Mouse (Mus musculus) adrenal gland, adult 8-10 months (tissue): ENCODE data around the gene Decr2. TPM values are rescaled to one million over a fixed set of nuclear protein-coding genes. Genes with fewer than 3 reads are reported as not detected.
"Not testable (repeated sequence)": the region's sequence is repeated elsewhere in the genome, so short reads cannot be mapped to it uniquely, and the experiment has no call there.

Experiments
- DNase-seq: peaks from one replicate; pipeline ENCODE4 v3.0.0; 2022
- total RNA-seq, 4 experiments: library from RNA; stranded (reverse); gene quantifications; 2 replicates each; pipeline ENCODE4 v1.2.4; 2022

The Decr2 gene
- total RNA-seq, 4 experiments from 2014 or later, result 23.0 to 26.8 (median 24.2) TPM

- no peak for DNase-seq
Observed at GRCm38 (mm10) chr17:26057787-26058567, 32.2 kb downstream of the Decr2 start.

- no peak for DNase-seq
Observed at GRCm38 (mm10) chr17:26057278-26057677, 32.9 kb downstream of the Decr2 start.

GRCm38 (mm10) chr17:26055164-26055563, 35.0 kb downstream of the Decr2 start:
- DNase-seq, result no peak

GRCm38 (mm10) chr17:26054133-26054845, 35.8 kb downstream of the Decr2 start:
- DNase-seq, result no peak

GRCm38 (mm10) chr17:26052706-26053105, 37.4 kb downstream of the Decr2 start:
- no peak for DNase-seq

- DNase-seq, result no peak
Observed at GRCm38 (mm10) chr17:26052074-26052473, 38.1 kb downstream of the Decr2 start.

- no peak for DNase-seq
Observed at GRCm38 (mm10) chr17:26048118-26048517, 42.0 kb downstream of the Decr2 start.

- no peak for DNase-seq
Observed at GRCm38 (mm10) chr17:26046253-26046997, 43.7 kb downstream of the Decr2 start.

- no peak for DNase-seq
Observed at GRCm38 (mm10) chr17:26045285-26045684, 44.9 kb downstream of the Decr2 start.

GRCm38 (mm10) chr17:26043249-26043636, 46.9 kb downstream of the Decr2 start:
- DNase-seq, result peak; percentile 33

- no peak for DNase-seq
Observed at GRCm38 (mm10) chr17:26042599-26043248, 47.4 kb downstream of the Decr2 start.

GRCm38 (mm10) chr17:26041111-26041802, 48.9 kb downstream of the Decr2 start:
- peak; percentile 13 for DNase-seq

GRCm38 (mm10) chr17:26040711-26041110, 49.4 kb downstream of the Decr2 start:
- not testable (repeated sequence) for DNase-seq

GRCm38 (mm10) chr17:26032037-26032436, 58.1 kb downstream of the Decr2 start:
- no peak for DNase-seq

- no peak for DNase-seq
Observed at GRCm38 (mm10) chr17:26031583-26031982, 58.6 kb downstream of the Decr2 start.

Other genes starting within 250 kb of the Decr2 start
- 10 to 100 TPM in 3 of 4 experiments, 1 to 10 TPM in 1; 7.3 to 36.4 (median 20.8) TPM for gene Gm20683, start 248.6 kb downstream of the Decr2 start, total RNA-seq
- 100 to 1,000 TPM in 3 of 4 experiments, 10 to 100 TPM in 1; 89.3 to 155 (median 139) TPM for gene Rhot2, start 245.5 kb downstream of the Decr2 start, total RNA-seq
- 10 to 100 TPM; 14.7 to 41.8 (median 22.9) TPM for gene Wdr90, start 228.8 kb downstream of the Decr2 start, total RNA-seq
- gene Mcrip2, start 221.6 kb downstream of the Decr2 start, total RNA-seq, result 100 to 1,000 TPM; 264 to 492 (median 338) TPM
- gene Mettl26, start 215.3 kb downstream of the Decr2 start, total RNA-seq, result 100 to 1,000 TPM; 113 to 215 (median 150) TPM
- 1 to 10 TPM; 1.6 to 2.9 (median 2.0) TPM for gene Wfikkn1, start 209.5 kb downstream of the Decr2 start, total RNA-seq
- gene Rab40c, start 170.6 kb downstream of the Decr2 start, total RNA-seq, result 10 to 100 TPM; 33.9 to 65.0 (median 36.3) TPM
- 100 to 1,000 TPM; 101 to 126 (median 111) TPM for gene Pigq, start 145.4 kb downstream of the Decr2 start, total RNA-seq
- not detected for gene Nhlrc4, start 145.4 kb downstream of the Decr2 start, total RNA-seq
- gene A930017K11Rik, start 137.8 kb downstream of the Decr2 start, total RNA-seq, result not detected
- gene Capn15, start 104.5 kb downstream of the Decr2 start, total RNA-seq, result 10 to 100 TPM; 20.1 to 34.6 (median 24.9) TPM
- gene Rab11fip3, start 20.8 kb downstream of the Decr2 start, total RNA-seq, result 10 to 100 TPM; 22.7 to 37.2 (median 29.9) TPM
- gene Nme4, start 5.3 kb upstream of the Decr2 start, total RNA-seq, result 10 to 100 TPM in 1 of 4 experiments, 1 to 10 TPM in 3; 2.1 to 10.4 (median 6.0) TPM
- 10 to 100 TPM in 3 of 4 experiments, 1 to 10 TPM in 1; 7.8 to 14.9 (median 12.0) TPM for gene Tmem8, start 23.0 kb upstream of the Decr2 start, total RNA-seq
- gene Mrpl28, start 33.2 kb upstream of the Decr2 start, total RNA-seq, result 10 to 100 TPM; 96.1 to 98.0 (median 96.8) TPM
- 10 to 100 TPM; 42.6 to 52.2 (median 46.2) TPM for gene Axin1, start 48.4 kb upstream of the Decr2 start, total RNA-seq
- gene Pdia2, start 108.8 kb upstream of the Decr2 start, total RNA-seq, result 1 to 10 TPM; 1.8 to 3.7 (median 2.4) TPM
- gene Rgs11, start 112.6 kb upstream of the Decr2 start, total RNA-seq, result 100 to 1,000 TPM in 2 of 4 experiments, 10 to 100 TPM in 2; 47.1 to 158 (median 93.6) TPM
- gene Arhgdig, start 117.4 kb upstream of the Decr2 start, total RNA-seq, result 10 to 100 TPM; 14.5 to 30.7 (median 20.6) TPM
- gene Fam234a, start 153.9 kb upstream of the Decr2 start, total RNA-seq, result 100 to 1,000 TPM; 108 to 126 (median 119) TPM
- 10 to 100 TPM; 52.9 to 90.2 (median 70.1) TPM for gene Luc7l, start 162.6 kb upstream of the Decr2 start, total RNA-seq